Mouse (Mus musculus): ENCODE data around the gene Nmnat1. TPM values are rescaled to one million over a fixed set of nuclear protein-coding genes. Genes with fewer than 3 reads are reported as not detected.
"Not testable (repeated sequence)": the region's sequence is repeated elsewhere in the genome, so short reads cannot be mapped to it uniquely, and the experiment has no call there.

Nmnat1 gene
- polyA plus RNA-seq, 1 experiment from 2014 or later: 12.1 TPM

- WGBS: 88% methylated on average over 27 of the region's 27 CpGs
- H3K4me3 ChIP-seq; H3K36me3 ChIP-seq; H3K27ac ChIP-seq; H3K4me1 ChIP-seq; ATAC-seq (ENCODE audit: insufficient number of reproducible peaks, insufficient read depth, low FRiP score, low TSS enrichment); H3K9me3 ChIP-seq; H3K4me2 ChIP-seq (replicated peaks); H3K27me3 ChIP-seq; H3K9ac ChIP-seq: not testable (repeated sequence)
These were observed 27.8 kb downstream of the Nmnat1 start for GRCm38 (mm10) chr4:149457163-149457562.

GRCm38 (mm10) chr4:149454879-149455278 is 30.1 kb downstream of the Nmnat1 start, which contains the start of gene Rbp7:
Gene Rbp7 (minus strand): TSS chr4:149454978.
- 52% methylated on average over 8 of the region's 8 CpGs for WGBS
- Histone ChIP-seq H3K36me3 (no peaks in the 10 kb centered on the region), H3K27me3 (no peaks in the 10 kb centered on the region), H3K9me3 (no peaks in the 10 kb centered on the region), H3K4me1 (no peaks in the 10 kb centered on the region), H3K4me2 (replicated peaks) (no peak within 1 kb of the TSS), H3K27ac (no peak within 1 kb of the TSS), H3K9ac (no peak within 1 kb of the TSS), H3K4me3 (no peak within 1 kb of the TSS)
- no peak for ATAC-seq (ENCODE audit: insufficient number of reproducible peaks, insufficient read depth, low FRiP score, low TSS enrichment)

- Histone ChIP-seq H3K9ac (no peak overlapping the region), H3K9me3 (no peaks in the 10 kb centered on the region), H3K4me1 (no peaks in the 10 kb centered on the region), H3K27ac (no peak overlapping the region), H3K36me3 (no peaks in the 10 kb centered on the region), H3K4me2 (replicated peaks) (no peak overlapping the region), H3K27me3 (no peaks in the 10 kb centered on the region), H3K4me3 (no peak overlapping the region)
- 84% methylated on average over 17 of the region's 17 CpGs for WGBS
- no peak for ATAC-seq (ENCODE audit: insufficient number of reproducible peaks, insufficient read depth, low FRiP score, low TSS enrichment)
These were observed 30.7 kb downstream of the Nmnat1 start for GRCm38 (mm10) chr4:149454263-149454662.

GRCm38 (mm10) chr4:149453656-149454055 is 31.3 kb downstream of the Nmnat1 start:
- Histone ChIP-seq H3K9ac (no peak overlapping the region), H3K27ac (no peak overlapping the region), H3K4me2 (replicated peaks) (no peak overlapping the region), H3K36me3 (no peaks in the 10 kb centered on the region), H3K27me3 (no peaks in the 10 kb centered on the region), H3K4me3 (no peak overlapping the region), H3K9me3 (no peaks in the 10 kb centered on the region), H3K4me1 (no peaks in the 10 kb centered on the region)
- 89% methylated on average over 4 of the region's 4 CpGs for WGBS
- ATAC-seq (ENCODE audit: insufficient number of reproducible peaks, insufficient read depth, low FRiP score, low TSS enrichment): no peak

- Histone ChIP-seq H3K4me1 (peaks cover 7% of the 10 kb centered on the region), H3K9ac (no peak overlapping the region), H3K4me3 (no peak overlapping the region), H3K36me3 (no peaks in the 10 kb centered on the region), H3K9me3 (no peaks in the 10 kb centered on the region), H3K4me2 (replicated peaks) (no peak overlapping the region), H3K27me3 (no peaks in the 10 kb centered on the region), H3K27ac (no peak overlapping the region)
- no peak for ATAC-seq (ENCODE audit: insufficient number of reproducible peaks, insufficient read depth, low FRiP score, low TSS enrichment)
- 84% methylated on average over 3 of the region's 3 CpGs for WGBS
These were observed 34.4 kb downstream of the Nmnat1 start for GRCm38 (mm10) chr4:149450636-149451035.

- peak overlapping the region; percentile 92 for H3K27ac ChIP-seq
- peak overlapping the region; percentile 48 for H3K4me2 ChIP-seq (replicated peaks)
- H3K9ac ChIP-seq: no peak overlapping the region; the same call in 1 of the 2 replicates
- ATAC-seq (ENCODE audit: insufficient number of reproducible peaks, insufficient read depth, low FRiP score, low TSS enrichment): no peak
- peaks cover 14% of the 10 kb centered on the region for H3K4me1 ChIP-seq
- 33% methylated on average over 1 of the region's 1 CpGs for WGBS
- no peaks in the 10 kb centered on the region for H3K36me3 ChIP-seq
- no peaks in the 10 kb centered on the region for H3K27me3 ChIP-seq
- 0 out of 2 replicates have a peak overlapping the region, but pooled peaks have one; percentile 34 for H3K4me3 ChIP-seq
- H3K9me3 ChIP-seq: no peaks in the 10 kb centered on the region
These were observed 38.7 kb downstream of the Nmnat1 start for GRCm38 (mm10) chr4:149446309-149446708.

- Histone ChIP-seq H3K4me2 (replicated peaks) (peak overlapping the region; percentile 48), H3K9ac (no peak overlapping the region; the same call in 1 of the 2 replicates), H3K9me3 (no peaks in the 10 kb centered on the region), H3K36me3 (no peaks in the 10 kb centered on the region), H3K4me1 (peaks cover 17% of the 10 kb centered on the region), H3K27ac (peak overlapping the region; percentile 92), H3K4me3 (peak overlapping the region; percentile 34), H3K27me3 (no peaks in the 10 kb centered on the region)
- 2% methylated on average over 11 of the region's 11 CpGs for WGBS
- no peak; the same call in 1 of the 2 replicates for ATAC-seq (ENCODE audit: insufficient number of reproducible peaks, insufficient read depth, low FRiP score, low TSS enrichment)
These were observed 39.1 kb downstream of the Nmnat1 start for GRCm38 (mm10) chr4:149445868-149446267.

GRCm38 (mm10) chr4:149444964-149445701 is 39.9 kb downstream of the Nmnat1 start:
- peak overlapping the region; percentile 34 for H3K4me3 ChIP-seq
- H3K36me3 ChIP-seq: no peaks in the 10 kb centered on the region
- ATAC-seq (ENCODE audit: insufficient number of reproducible peaks, insufficient read depth, low FRiP score, low TSS enrichment): peak; percentile 92
- H3K4me1 ChIP-seq: peaks cover 24% of the 10 kb centered on the region
- H3K9ac ChIP-seq: peak overlapping the region; percentile 47
- H3K9me3 ChIP-seq: no peaks in the 10 kb centered on the region
- no peaks in the 10 kb centered on the region for H3K27me3 ChIP-seq
- H3K27ac ChIP-seq: peak overlapping the region; percentile 92
- under 1% methylated on average over 36 of the region's 36 CpGs for WGBS
- peak overlapping the region; percentile 48 for H3K4me2 ChIP-seq (replicated peaks)

GRCm38 (mm10) chr4:149444465-149444864 is 40.5 kb downstream of the Nmnat1 start:
- H3K27me3 ChIP-seq: no peaks in the 10 kb centered on the region
- H3K36me3 ChIP-seq: no peaks in the 10 kb centered on the region
- H3K9ac ChIP-seq: no peak overlapping the region
- H3K4me1 ChIP-seq: peaks cover 25% of the 10 kb centered on the region
- H3K9me3 ChIP-seq: no peaks in the 10 kb centered on the region
- 69% methylated on average over 1 of the region's 1 CpGs for WGBS
- H3K4me2 ChIP-seq (replicated peaks): peak overlapping the region; percentile 48
- H3K4me3 ChIP-seq: no peak overlapping the region
- H3K27ac ChIP-seq: peak overlapping the region; percentile 92
- ATAC-seq (ENCODE audit: insufficient number of reproducible peaks, insufficient read depth, low FRiP score, low TSS enrichment): no peak

GRCm38 (mm10) chr4:149442436-149442835 is 42.6 kb downstream of the Nmnat1 start:
- H3K27me3 ChIP-seq: no peaks in the 10 kb centered on the region
- no peak overlapping the region for H3K4me3 ChIP-seq
- no peak overlapping the region for H3K9ac ChIP-seq
- H3K9me3 ChIP-seq: no peaks in the 10 kb centered on the region
- no peaks in the 10 kb centered on the region for H3K36me3 ChIP-seq
- ATAC-seq (ENCODE audit: insufficient number of reproducible peaks, insufficient read depth, low FRiP score, low TSS enrichment): no peak
- no peak overlapping the region for H3K27ac ChIP-seq
- no peak overlapping the region for H3K4me2 ChIP-seq (replicated peaks)
- H3K4me1 ChIP-seq: peaks cover 25% of the 10 kb centered on the region
- 41% methylated on average over 3 of the region's 3 CpGs for WGBS

GRCm38 (mm10) chr4:149440576-149440975 is 44.4 kb downstream of the Nmnat1 start:
- Histone ChIP-seq H3K36me3 (no peaks in the 10 kb centered on the region), H3K4me3 (no peak overlapping the region), H3K9me3 (no peaks in the 10 kb centered on the region), H3K4me2 (replicated peaks) (no peak overlapping the region), H3K4me1 (peaks cover 18% of the 10 kb centered on the region), H3K27ac (no peak overlapping the region), H3K27me3 (no peaks in the 10 kb centered on the region), H3K9ac (no peak overlapping the region)
- WGBS: 52% methylated on average over 8 of the region's 8 CpGs
- 0 out of 2 replicates have a peak, but pooled peaks have one; percentile 26 for ATAC-seq (ENCODE audit: insufficient number of reproducible peaks, insufficient read depth, low FRiP score, low TSS enrichment)

GRCm38 (mm10) chr4:149431887-149432286 is 53.1 kb downstream of the Nmnat1 start:
- H3K36me3 ChIP-seq; H3K27ac ChIP-seq; H3K9ac ChIP-seq; H3K4me1 ChIP-seq; H3K9me3 ChIP-seq; H3K4me3 ChIP-seq; ATAC-seq (ENCODE audit: insufficient number of reproducible peaks, insufficient read depth, low FRiP score, low TSS enrichment); H3K27me3 ChIP-seq; H3K4me2 ChIP-seq (replicated peaks): not testable (repeated sequence)
- 79% methylated on average over 1 of the region's 1 CpGs for WGBS

All from embryonic facial prominence, embryonic 12.5 days (tissue).